Mouse (Mus musculus): ENCODE measurements around the gene Mindy4b-ps. TPM values are rescaled to one million over a fixed set of nuclear protein-coding genes. Genes with fewer than 3 reads are reported as not detected.

The Mindy4b-ps gene
- polyA plus RNA-seq, 1 experiment from 2014 or later: not detected

DNA sequence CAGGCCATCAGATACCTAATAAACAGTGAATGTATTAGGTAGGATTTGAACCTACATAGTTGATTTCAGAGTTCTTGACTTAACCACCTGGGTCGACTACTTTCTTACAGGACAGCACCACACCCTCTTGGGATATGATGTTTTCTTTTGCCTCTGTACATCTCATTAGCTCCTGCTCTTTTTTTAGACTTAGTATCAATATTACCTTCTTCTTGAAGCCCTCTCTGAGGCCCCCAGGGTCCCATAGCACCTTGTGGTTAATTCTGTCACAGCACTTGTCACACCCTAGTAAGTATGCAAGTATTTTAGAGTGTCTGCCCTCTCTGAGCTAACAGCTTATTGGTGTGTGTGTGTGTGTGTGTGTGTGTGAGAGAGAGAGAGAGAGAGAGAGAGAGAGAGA lies 66.3 kb downstream of the Mindy4b-ps start:
- DNase-seq (ENCODE audit: low spot score) (no peak), ATAC-seq (replicated peaks; ENCODE audit: low FRiP score) (no peak)
- Histone ChIP-seq H3K9ac (ENCODE audit: low read depth, low read length) (no peak overlapping the region), H3K36me3 (ENCODE audit: control insufficient read depth, insufficient read depth, low read length) (no peaks in the 10 kb centered on the region), H3K4me2 (no peak overlapping the region), H3K9me3 (ENCODE audit: control insufficient read depth, low read length) (no peaks in the 10 kb centered on the region), H3K4me3 (ENCODE audit: low read depth, low read length) (no peak overlapping the region), H3K27ac (ENCODE audit: low read depth, low read length) (no peak overlapping the region), H3K27me3 (replicated peaks; ENCODE audit: control insufficient read depth, insufficient read depth, low read length) (no peaks in the 10 kb centered on the region), H3K4me1 (replicated peaks; ENCODE audit: control insufficient read depth, insufficient read depth, low read length) (no peaks in the 10 kb centered on the region)
- 83% methylated on average over 1 of the region's 1 CpGs for WGBS

DNA sequence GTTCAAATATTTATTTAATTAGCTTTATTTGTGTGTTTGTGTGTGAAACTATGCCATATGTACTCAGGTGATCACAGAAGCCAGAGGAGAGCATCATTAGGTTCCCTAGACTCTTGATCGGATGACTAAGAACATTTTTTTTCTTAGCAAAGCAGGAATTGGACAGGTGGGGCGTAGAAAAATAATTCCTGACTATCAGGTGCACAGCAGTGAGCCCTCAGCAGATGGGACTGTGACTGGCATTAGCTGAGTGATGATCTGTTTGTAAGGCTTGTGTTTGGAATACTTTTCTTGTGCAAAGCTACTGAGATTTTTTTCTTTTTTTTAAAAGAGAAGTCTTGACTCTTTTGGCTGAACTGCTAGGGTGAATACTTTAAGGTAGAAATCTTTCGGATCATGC lies 67.8 kb downstream of the Mindy4b-ps start:
- 73% methylated on average over 3 of the region's 3 CpGs for WGBS

DNA sequence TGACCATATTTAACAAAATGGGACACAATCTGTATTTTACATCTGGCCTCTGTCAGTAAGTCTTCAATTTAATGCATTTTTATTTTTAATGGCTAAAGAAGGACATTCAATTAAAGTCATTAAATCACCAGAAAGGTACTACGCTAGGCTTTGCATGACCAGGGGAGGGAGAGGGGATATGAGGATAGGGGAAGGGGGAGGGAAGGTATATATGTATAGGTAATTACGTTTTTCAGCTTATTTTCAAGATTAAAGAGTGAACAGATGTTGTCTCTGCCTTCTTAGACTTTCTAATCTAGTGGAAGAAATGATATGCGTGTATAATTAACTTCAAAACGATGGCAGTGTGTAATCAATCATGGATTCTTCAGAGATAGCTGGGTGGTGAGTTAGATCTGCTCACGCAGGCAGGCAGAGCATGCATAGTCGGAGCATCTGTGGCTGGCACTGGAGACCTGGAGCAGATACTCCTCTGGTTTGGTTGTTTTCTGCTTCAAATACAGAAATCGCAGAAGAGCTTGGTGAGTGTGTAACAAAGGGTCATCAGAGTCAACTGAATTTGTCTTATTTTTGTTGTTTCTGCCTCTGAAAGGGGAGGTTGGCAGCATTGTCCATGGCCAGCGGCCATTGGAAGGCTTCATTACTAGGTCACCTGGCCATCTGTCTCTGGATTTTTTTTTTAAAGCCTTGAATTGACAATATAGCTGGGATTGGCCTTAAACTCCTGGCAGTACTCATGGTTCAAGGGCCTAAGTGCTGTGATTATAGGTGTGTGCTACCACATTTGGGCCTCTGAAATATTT lies 70.1 kb downstream of the Mindy4b-ps start:
- 69% methylated on average over 8 of the region's 8 CpGs for WGBS
- no peak for ATAC-seq (replicated peaks; ENCODE audit: low FRiP score)
- no peaks in the 10 kb centered on the region for H3K4me1 ChIP-seq (replicated peaks; ENCODE audit: control insufficient read depth, insufficient read depth, low read length)

More for the DNA sequence above, 67.8 kb downstream of the Mindy4b-ps start:
- no peak overlapping the region for H3K4me2 ChIP-seq
- H3K4me3 ChIP-seq (ENCODE audit: low read depth, low read length): no peak overlapping the region
- no peaks in the 10 kb centered on the region for H3K4me1 ChIP-seq (replicated peaks; ENCODE audit: control insufficient read depth, insufficient read depth, low read length)
- no peaks in the 10 kb centered on the region for H3K27me3 ChIP-seq (replicated peaks; ENCODE audit: control insufficient read depth, insufficient read depth, low read length)
- no peak overlapping the region for H3K27ac ChIP-seq (ENCODE audit: low read depth, low read length)
- DNase-seq (ENCODE audit: low spot score) (no peak), ATAC-seq (replicated peaks; ENCODE audit: low FRiP score) (no peak)
- H3K9me3 ChIP-seq (ENCODE audit: control insufficient read depth, low read length): no peaks in the 10 kb centered on the region
- H3K36me3 ChIP-seq (ENCODE audit: control insufficient read depth, insufficient read depth, low read length): no peaks in the 10 kb centered on the region
- H3K9ac ChIP-seq (ENCODE audit: low read depth, low read length): no peak overlapping the region

DNA sequence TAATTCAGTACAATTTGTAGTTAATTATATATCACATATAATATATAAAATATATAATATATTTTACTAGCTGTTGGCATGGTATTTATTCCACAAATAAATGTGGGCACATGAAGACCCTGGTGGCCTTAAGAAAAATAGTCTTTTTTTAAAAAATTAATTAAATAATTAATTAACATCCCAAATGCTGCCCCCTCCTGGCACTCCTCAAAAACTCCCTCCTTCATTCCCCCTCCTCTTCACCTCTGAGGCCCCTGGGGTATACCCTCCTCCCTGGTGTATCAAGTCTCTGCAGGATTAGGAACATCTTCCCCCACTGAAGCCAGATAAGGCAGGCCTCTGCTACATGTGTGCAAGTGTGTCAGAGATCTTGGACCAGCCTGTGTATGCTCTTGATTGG lies 73.4 kb downstream of the Mindy4b-ps start:
- no peaks in the 10 kb centered on the region for H3K36me3 ChIP-seq (ENCODE audit: control insufficient read depth, insufficient read depth, low read length)
- H3K4me2 ChIP-seq: no peak overlapping the region
- H3K9ac ChIP-seq (ENCODE audit: low read depth, low read length): no peak overlapping the region
- no peak overlapping the region for H3K27ac ChIP-seq (ENCODE audit: low read depth, low read length)
- no peak overlapping the region for H3K4me3 ChIP-seq (ENCODE audit: low read depth, low read length)
- H3K4me1 ChIP-seq (replicated peaks; ENCODE audit: control insufficient read depth, insufficient read depth, low read length): no peaks in the 10 kb centered on the region
- H3K9me3 ChIP-seq (ENCODE audit: control insufficient read depth, low read length): no peaks in the 10 kb centered on the region
- no peaks in the 10 kb centered on the region for H3K27me3 ChIP-seq (replicated peaks; ENCODE audit: control insufficient read depth, insufficient read depth, low read length)
- ATAC-seq (replicated peaks; ENCODE audit: low FRiP score) (no peak), DNase-seq (ENCODE audit: low spot score) (no peak)

More for the DNA sequence above, 70.1 kb downstream of the Mindy4b-ps start:
- no peak overlapping the region for H3K4me3 ChIP-seq (ENCODE audit: low read depth, low read length)
- H3K27ac ChIP-seq (ENCODE audit: low read depth, low read length): no peak overlapping the region
- DNase-seq (ENCODE audit: low spot score): no peak
- no peak overlapping the region for H3K9ac ChIP-seq (ENCODE audit: low read depth, low read length)
- H3K36me3 ChIP-seq (ENCODE audit: control insufficient read depth, insufficient read depth, low read length): no peaks in the 10 kb centered on the region
- H3K27me3 ChIP-seq (replicated peaks; ENCODE audit: control insufficient read depth, insufficient read depth, low read length): no peaks in the 10 kb centered on the region
- no peaks in the 10 kb centered on the region for H3K9me3 ChIP-seq (ENCODE audit: control insufficient read depth, low read length)
- H3K4me2 ChIP-seq: no peak overlapping the region

DNA sequence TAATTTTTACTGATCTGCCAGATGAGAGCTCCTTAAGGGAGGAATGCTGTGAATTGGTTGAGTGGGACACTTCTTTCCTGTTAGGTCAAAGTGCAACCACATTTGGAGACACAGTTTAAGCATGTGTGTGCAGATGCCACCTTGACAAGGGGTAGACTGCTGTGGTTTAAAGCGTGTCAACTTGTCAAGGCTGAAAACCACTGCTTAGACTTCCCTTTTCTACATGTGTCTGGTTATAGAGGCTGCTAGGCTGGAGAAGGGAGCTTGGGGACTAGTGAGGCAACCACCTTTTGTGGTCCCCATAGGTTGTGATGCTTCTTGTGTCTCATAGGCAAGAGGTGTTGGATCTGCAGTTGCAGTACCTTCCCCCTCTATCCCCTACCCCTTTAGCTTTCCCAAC lies 74.2 kb downstream of the Mindy4b-ps start:
- no peak overlapping the region for H3K4me2 ChIP-seq
- no peak for ATAC-seq (replicated peaks; ENCODE audit: low FRiP score)
- H3K4me1 ChIP-seq (replicated peaks; ENCODE audit: control insufficient read depth, insufficient read depth, low read length): no peaks in the 10 kb centered on the region
- no peak overlapping the region for H3K4me3 ChIP-seq (ENCODE audit: low read depth, low read length)
- no peaks in the 10 kb centered on the region for H3K9me3 ChIP-seq (ENCODE audit: control insufficient read depth, low read length)
- DNase-seq (ENCODE audit: low spot score): no peak
- H3K27ac ChIP-seq (ENCODE audit: low read depth, low read length): no peak overlapping the region
- H3K9ac ChIP-seq (ENCODE audit: low read depth, low read length): no peak overlapping the region
- no peaks in the 10 kb centered on the region for H3K36me3 ChIP-seq (ENCODE audit: control insufficient read depth, insufficient read depth, low read length)
- 37% methylated on average over 1 of the region's 1 CpGs for WGBS
- no peaks in the 10 kb centered on the region for H3K27me3 ChIP-seq (replicated peaks; ENCODE audit: control insufficient read depth, insufficient read depth, low read length)

DNA sequence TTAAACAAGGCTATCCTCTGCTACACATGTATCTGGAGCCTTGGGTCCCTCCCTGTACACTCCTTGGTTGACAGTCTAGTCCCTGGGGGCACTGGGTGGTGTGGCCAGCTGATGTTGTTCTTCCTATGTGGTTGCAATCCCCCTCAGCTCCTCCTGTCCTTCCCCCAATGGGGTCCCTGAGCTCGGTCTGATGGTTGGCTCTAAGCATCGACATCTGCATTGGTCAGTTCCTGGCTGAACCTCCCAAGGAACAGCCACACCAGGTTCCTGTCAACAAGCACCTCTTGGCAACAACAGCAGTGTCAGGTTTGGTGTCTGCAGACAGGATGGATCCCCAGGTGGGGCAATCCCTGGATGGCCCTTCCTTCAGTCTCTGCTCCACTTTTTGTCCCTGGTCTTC lies 82.6 kb downstream of the Mindy4b-ps start:
- ATAC-seq (replicated peaks; ENCODE audit: low FRiP score) (no peak), DNase-seq (ENCODE audit: low spot score) (no peak)
- Histone ChIP-seq H3K9ac (ENCODE audit: low read depth, low read length) (no peak overlapping the region), H3K27me3 (replicated peaks; ENCODE audit: control insufficient read depth, insufficient read depth, low read length) (no peaks in the 10 kb centered on the region), H3K36me3 (ENCODE audit: control insufficient read depth, insufficient read depth, low read length) (no peaks in the 10 kb centered on the region), H3K4me1 (replicated peaks; ENCODE audit: control insufficient read depth, insufficient read depth, low read length) (no peaks in the 10 kb centered on the region), H3K9me3 (ENCODE audit: control insufficient read depth, low read length) (no peaks in the 10 kb centered on the region), H3K27ac (ENCODE audit: low read depth, low read length) (no peak overlapping the region), H3K4me3 (ENCODE audit: low read depth, low read length) (no peak overlapping the region), H3K4me2 (no peak overlapping the region)
- 42% methylated on average over 2 of the region's 2 CpGs for WGBS

Other genes starting within 250 kb of the Mindy4b-ps start
- gene Selenot, start 245.7 kb downstream of the Mindy4b-ps start, polyA plus RNA-seq (2014; fragmentation: Nextera tagmentation; extraction: Ambion mirVana): 23.2 and 25.0 TPM in 2 replicates
- not detected in 2 replicates for gene Erich6, start 185.1 kb downstream of the Mindy4b-ps start, polyA plus RNA-seq (2014; fragmentation: Nextera tagmentation; extraction: Ambion mirVana)
- 5.4 and 6.2 TPM in 2 replicates for gene Siah2, start 129.9 kb downstream of the Mindy4b-ps start, polyA plus RNA-seq (2014; fragmentation: Nextera tagmentation; extraction: Ambion mirVana)
- gene Clrn1, start 63.0 kb upstream of the Mindy4b-ps start, polyA plus RNA-seq (2014; fragmentation: Nextera tagmentation; extraction: Ambion mirVana): 0.21 and 0.27 TPM in 2 replicates
- gene Med12l, start 183.5 kb upstream of the Mindy4b-ps start, polyA plus RNA-seq (2014; fragmentation: Nextera tagmentation; extraction: Ambion mirVana): 3.6 TPM in 2 replicates